Mouse (Mus musculus) spleen, adult 2 months (tissue): ENCODE data around the gene Rad9b. TPM values are rescaled to one million over a fixed set of nuclear protein-coding genes. Genes with fewer than 3 reads are reported as not detected.
"Not testable (repeated sequence)": the region's sequence is repeated elsewhere in the genome, so short reads cannot be mapped to it uniquely, and the experiment has no call there.

ENCODE experiments used
- DNase-seq, 2 experiments: peaks; one replicate each; pipeline versions ENCODE4 v3.0.0 to v3.0.0-alpha.2; 2012 to 2021; ENCODE audit warnings: low spot score in 2 of 2, low read depth in 1 of 2
- H3K27ac ChIP-seq: fragments of 200-500 bp; 2 replicates; pipeline ENCODE4 v1.5.1; 2012; ENCODE audit warnings: low read length, inconsistent platforms; ENCODE audit not compliant: insufficient read depth
- H3K27me3 ChIP-seq: fragments of 200-500 bp; 2 replicates; pipeline ENCODE4 v1.6.1; 2012; ENCODE audit warnings: mild to moderate bottlenecking, moderate library complexity, low read length, inconsistent platforms; ENCODE audit not compliant: control insufficient read depth, insufficient read depth
- H3K36me3 ChIP-seq: fragments of 200-500 bp; 2 replicates; pipeline ENCODE4 v1.6.1; 2012; ENCODE audit warnings: mild to moderate bottlenecking, low read length, inconsistent platforms; ENCODE audit not compliant: control insufficient read depth, insufficient read depth
- H3K4me1 ChIP-seq: fragments of 200-500 bp; 2 replicates; pipeline ENCODE4 v1.6.1; 2011; ENCODE audit warnings: inconsistent platforms; ENCODE audit not compliant: control insufficient read depth, insufficient read depth, insufficient read length
- H3K4me3 ChIP-seq: fragments of 200-500 bp; 2 replicates; pipeline ENCODE4 v1.5.1; 2011; ENCODE audit warnings: mild to moderate bottlenecking, inconsistent platforms; ENCODE audit not compliant: insufficient read depth, insufficient read length; ENCODE audit errors: extremely low read depth
- CTCF ChIP-seq: fragments of 200-500 bp; IDR thresholded peaks from 2 replicates; pipeline ENCODE4 v1.5.1; 2011; ENCODE audit warnings: mild to moderate bottlenecking, inconsistent platforms; ENCODE audit not compliant: insufficient read depth, insufficient read length, insufficient replicate concordance; ENCODE audit errors: extremely low read depth
- POLR2A ChIP-seq: fragments of 200-500 bp; IDR thresholded peaks from 2 replicates; pipeline ENCODE4 v1.6.1; 2011; ENCODE audit warnings: low read depth, low read length, inconsistent platforms
- WGBS: fragments of 180-500 bp; shearing (Covaris S2); methylation state at CpG from one replicate; pipeline ENCODE4 v1.1.7; 2018; 5-methylcytosine and 5-hydroxymethylcytosine counted together
- polyA plus RNA-seq: library from polyadenylated mRNA; depleted of rRNA; stranded (reverse); fragments of >200 nt; gene quantifications from 2 replicates; pipeline ENCODE4 v1.2.3, GENCODE M21; 2012

Gene Rad9b
- polyA plus RNA-seq, 1 experiment, result 3.8 TPM

GRCm38 (mm10) chr5:122323523-122323922 is 30.5 kb downstream of the Rad9b start:
- 96% methylated on average over 8 of the region's 8 CpGs for WGBS
- no peak overlapping the region for H3K27ac ChIP-seq
- H3K4me3 ChIP-seq, result no peak overlapping the region
- H3K4me1 ChIP-seq, result no peaks in the 10 kb centered on the region
- peaks cover 37% of the 10 kb centered on the region for H3K36me3 ChIP-seq
- no peaks in the 10 kb centered on the region for H3K27me3 ChIP-seq
- no peak for TF ChIP-seq CTCF
- no peak for TF ChIP-seq POLR2A
- DNase-seq, result no peak

- no peak for DNase-seq
- Histone ChIP-seq H3K36me3 (peaks cover 33% of the 10 kb centered on the region), H3K27ac (no peak overlapping the region), H3K4me1 (peaks cover 17% of the 10 kb centered on the region; the same call in 1 of the 2 replicates), H3K4me3 (no peak overlapping the region), H3K27me3 (no peaks in the 10 kb centered on the region)
- WGBS, result 92% methylated on average over 12 of the region's 12 CpGs
- TF ChIP-seq POLR2A, result no peak
- TF ChIP-seq CTCF, result no peak
Measured at GRCm38 (mm10) chr5:122320205-122320781, 33.7 kb downstream of the Rad9b start.

- Histone ChIP-seq H3K4me3 (no peak overlapping the region), H3K36me3 (peaks cover 28% of the 10 kb centered on the region), H3K27ac (no peak overlapping the region), H3K27me3 (no peaks in the 10 kb centered on the region), H3K4me1 (peaks cover 23% of the 10 kb centered on the region; the same call in 1 of the 2 replicates)
- no peak for TF ChIP-seq CTCF
- TF ChIP-seq POLR2A, result no peak
- DNase-seq, result no peak
- WGBS, result 85% methylated on average over 14 of the region's 14 CpGs
Measured at GRCm38 (mm10) chr5:122319474-122320204, 34.4 kb downstream of the Rad9b start.

GRCm38 (mm10) chr5:122318976-122319375 is 35.1 kb downstream of the Rad9b start:
- H3K4me3 ChIP-seq, H3K27me3 ChIP-seq, H3K27ac ChIP-seq, DNase-seq: not testable (repeated sequence)
- WGBS, result 90% methylated on average over 3 of the region's 3 CpGs
- H3K4me1 ChIP-seq, result peaks cover 24% of the 10 kb centered on the region; the same call in 1 of the 2 replicates
- peaks cover 26% of the 10 kb centered on the region for H3K36me3 ChIP-seq

GRCm38 (mm10) chr5:122318100-122318499 is 35.9 kb downstream of the Rad9b start:
- peaks cover 28% of the 10 kb centered on the region; the same call in 1 of the 2 replicates for H3K4me1 ChIP-seq
- peak; percentile 72 to 75 for DNase-seq
- TF ChIP-seq POLR2A, result no peak
- TF ChIP-seq CTCF, result peak; percentile 54; the same call in 1 of the 2 replicates
- no peaks in the 10 kb centered on the region for H3K27me3 ChIP-seq
- H3K36me3 ChIP-seq, result peaks cover 31% of the 10 kb centered on the region
- 25% methylated on average over 3 of the region's 3 CpGs for WGBS
- H3K27ac ChIP-seq, result no peak overlapping the region
- no peak overlapping the region for H3K4me3 ChIP-seq

DNA sequence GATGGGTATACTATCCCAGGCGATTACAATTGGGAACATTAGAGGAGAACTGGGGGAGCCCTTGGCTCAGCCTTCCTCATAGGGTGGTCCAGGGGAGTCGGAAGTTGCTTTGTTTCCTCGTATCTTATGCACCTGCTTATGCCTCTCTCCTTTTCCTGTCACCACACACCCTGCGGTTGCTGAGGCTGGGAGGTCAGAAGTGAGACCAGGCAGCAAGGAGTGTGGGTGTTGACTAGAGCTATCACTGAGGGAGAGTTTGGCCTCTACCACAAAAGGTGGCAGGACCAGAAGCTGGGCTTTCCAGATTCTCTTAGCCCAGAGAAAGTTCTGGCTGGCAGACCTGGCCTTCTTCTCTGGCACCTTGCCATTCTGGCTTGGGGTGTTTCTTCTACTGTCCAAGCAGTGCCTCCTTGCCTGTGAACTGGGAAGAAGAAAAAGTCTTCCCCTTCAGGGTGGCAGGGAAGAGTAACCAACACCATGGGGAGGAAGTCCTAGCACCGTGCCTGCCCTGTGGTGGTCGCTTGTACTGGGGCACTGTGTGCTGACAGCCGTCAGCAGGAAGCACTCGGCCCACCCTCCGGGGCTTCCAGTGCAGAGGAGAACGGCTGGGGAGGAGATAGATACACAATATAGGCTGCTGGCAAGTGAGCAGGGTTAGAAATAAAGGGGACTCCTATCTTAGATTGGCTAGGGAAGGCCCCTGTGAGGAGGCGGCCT is 36.5 kb downstream of the Rad9b start:
- TF ChIP-seq CTCF, result no peak
- TF ChIP-seq POLR2A, result no peak
- peak overlapping the region; percentile 46 for H3K27ac ChIP-seq
- peak in 1 of 2 experiments; percentile 18 for DNase-seq
- no peak overlapping the region for H3K4me3 ChIP-seq
- H3K4me1 ChIP-seq, result peaks cover 28% of the 10 kb centered on the region; the same call in 1 of the 2 replicates
- WGBS, result 31% methylated on average over 11 of the region's 11 CpGs
- H3K27me3 ChIP-seq, result no peaks in the 10 kb centered on the region
- peaks cover 28% of the 10 kb centered on the region for H3K36me3 ChIP-seq
